Mouse (Mus musculus) C2C12 (cell line): Measurements from ENCODE around the gene Tns2.

Experiments used
- CEBPB ChIP-seq: IDR thresholded peaks from one replicate; pipeline ENCODE4 v1.6.1; 2011; ENCODE audit warnings: low read depth, mild to moderate bottlenecking, control low read depth, moderate library complexity
- CTCF ChIP-seq: IDR thresholded peaks from one replicate; pipeline ENCODE4 v1.5.1; 2011; ENCODE audit not compliant: control insufficient read depth, insufficient read depth, insufficient read length
- MAX ChIP-seq: IDR thresholded peaks from one replicate; pipeline ENCODE4 v1.6.1; 2011; ENCODE audit warnings: mild to moderate bottlenecking, control low read depth
- MYOG ChIP-seq: IDR thresholded peaks from one replicate; pipeline ENCODE4 v1.6.1; 2011; ENCODE audit not compliant: control insufficient read depth, insufficient read length; ENCODE audit errors: extremely low read depth
- USF1 ChIP-seq: IDR thresholded peaks from one replicate; pipeline ENCODE4 v1.6.1; 2011; ENCODE audit warnings: low read depth, mild to moderate bottlenecking, control low read depth, moderate library complexity

DNA sequence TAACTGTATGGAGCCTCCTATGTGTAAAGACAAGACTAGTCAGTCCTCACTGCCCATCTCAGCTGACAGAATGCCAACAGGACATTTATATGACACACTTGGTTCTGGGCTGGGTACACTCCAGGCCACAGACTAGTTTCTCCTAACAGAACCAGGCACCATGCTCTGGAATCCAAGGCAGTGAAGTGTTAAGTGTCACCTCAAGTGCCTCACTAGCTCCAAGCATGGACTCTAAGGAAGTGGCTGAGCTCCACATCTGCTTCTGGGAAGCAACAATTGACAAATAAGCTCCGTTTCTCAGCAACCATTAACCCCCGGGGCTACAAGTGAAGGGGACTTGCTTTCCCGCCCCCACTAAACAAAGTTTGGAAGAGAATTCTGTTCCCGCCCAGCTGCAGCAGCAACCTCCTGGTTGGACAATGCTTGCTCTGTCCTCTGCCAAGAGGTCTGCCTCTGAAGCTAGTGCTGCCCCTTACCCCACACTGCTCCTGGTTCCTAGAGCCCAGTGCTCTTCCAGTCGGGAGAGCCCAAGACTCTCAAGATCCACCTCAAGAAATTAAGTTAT lies 2.1 kb upstream of the Tns2 start:
- TF ChIP-seq USF1 (no peak), MAX (no peak), CTCF (no peak), CEBPB (no peak), MYOG (no peak)
